Mouse (Mus musculus) cortical plate, adult 2 months (tissue): ENCODE measurements around the gene Ccdc92b. TPM values are rescaled to one million over a fixed set of nuclear protein-coding genes. Genes with fewer than 3 reads are reported as not detected.

ENCODE experiments used
- H3K27ac ChIP-seq: fragments of 200-500 bp; 2 replicates; pipeline ENCODE4 v1.5.1; 2012; ENCODE audit warnings: low read length, control low read depth, inconsistent platforms; ENCODE audit not compliant: insufficient read depth
- H3K4me1 ChIP-seq: fragments of 200-500 bp; 2 replicates; pipeline ENCODE4 v1.6.1; 2011; ENCODE audit warnings: low read length; ENCODE audit not compliant: control insufficient read depth, insufficient read depth
- H3K4me3 ChIP-seq: fragments of 200-500 bp; 2 replicates; pipeline ENCODE4 v1.5.1; 2011; ENCODE audit warnings: mild to moderate bottlenecking, low read length, control low read depth; ENCODE audit not compliant: insufficient read depth
- CTCF ChIP-seq: fragments of 200-500 bp; IDR thresholded peaks from 2 replicates; pipeline ENCODE4 v1.5.1; 2011; ENCODE audit warnings: mild to moderate bottlenecking, control low read depth, low read length; ENCODE audit not compliant: insufficient read depth; ENCODE audit errors: extremely low read depth
- POLR2A ChIP-seq: fragments of 200-500 bp; IDR thresholded peaks from 2 replicates; pipeline ENCODE4 v1.6.1; 2011; ENCODE audit warnings: mild to moderate bottlenecking, low read length, control low read depth; ENCODE audit not compliant: insufficient read depth; ENCODE audit errors: extremely low read depth
- polyA plus RNA-seq: library from polyadenylated mRNA; depleted of rRNA; stranded (reverse); fragments of >200 nt; gene quantifications from 2 replicates; pipeline ENCODE4 v1.2.3, GENCODE M21; 2012

The Ccdc92b gene
- polyA plus RNA-seq, 1 experiment: 23.1 TPM

- Histone ChIP-seq H3K4me3 (no peak overlapping the region), H3K27ac (no peak overlapping the region), H3K4me1 (peaks cover under 1% of the 10 kb centered on the region; the same call in 1 of the 2 replicates)
- TF ChIP-seq POLR2A: no peak
- no peak for TF ChIP-seq CTCF
These were observed 12.7 kb downstream of the Ccdc92b start for GRCm38 (mm10) chr11:74631880-74632789.

DNA sequence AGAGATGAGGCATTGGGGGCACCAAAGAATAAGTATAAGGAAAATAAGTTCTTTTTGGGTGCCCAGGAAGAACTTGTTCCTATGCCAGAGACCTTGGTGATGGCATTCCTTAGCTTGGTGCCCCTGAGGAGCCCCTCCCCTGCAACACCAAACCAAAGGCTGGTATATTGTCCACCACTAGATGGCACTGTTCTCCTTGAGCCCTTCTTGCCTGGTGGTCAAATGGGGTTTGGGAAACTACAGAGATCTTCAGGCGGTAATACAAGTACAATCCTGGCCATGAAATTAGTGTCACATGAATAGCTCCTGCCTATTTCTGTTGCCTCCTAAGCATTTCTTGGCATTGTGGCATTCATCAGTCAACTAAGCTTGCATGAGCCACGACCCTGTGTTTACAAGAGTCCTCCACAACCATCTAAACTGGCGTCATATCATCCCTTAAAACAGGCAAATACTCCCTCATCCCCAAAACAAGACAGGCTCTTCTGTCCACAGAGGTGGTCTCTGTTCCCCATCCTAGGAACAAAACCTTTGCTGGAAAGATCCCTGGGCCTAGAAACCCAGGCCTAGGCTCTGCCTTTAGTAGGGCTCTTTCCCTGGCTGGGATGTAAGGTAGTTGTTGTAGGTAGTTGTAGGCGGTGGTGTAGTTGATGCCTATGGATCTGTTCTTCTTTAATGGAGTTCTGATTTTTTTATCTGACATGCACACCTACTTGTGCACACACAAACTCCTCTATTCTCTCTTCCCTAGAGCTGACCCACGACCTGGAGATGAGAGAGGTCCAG, 15.3 kb downstream of the Ccdc92b start:
- no peak overlapping the region for H3K27ac ChIP-seq
- TF ChIP-seq CTCF (peak; percentile 87), POLR2A (no peak)
- H3K4me1 ChIP-seq: peaks cover 5% of the 10 kb centered on the region
- H3K4me3 ChIP-seq: no peak overlapping the region

GRCm38 (mm10) chr11:74637486-74637885, 18.1 kb downstream of the Ccdc92b start:
- H3K27ac ChIP-seq: peak overlapping the region; percentile 3; the same call in 1 of the 2 replicates
- TF ChIP-seq POLR2A (no peak), CTCF (no peak)
- peak overlapping the region; percentile 31 for H3K4me3 ChIP-seq
- H3K4me1 ChIP-seq: peaks cover 5% of the 10 kb centered on the region

DNA sequence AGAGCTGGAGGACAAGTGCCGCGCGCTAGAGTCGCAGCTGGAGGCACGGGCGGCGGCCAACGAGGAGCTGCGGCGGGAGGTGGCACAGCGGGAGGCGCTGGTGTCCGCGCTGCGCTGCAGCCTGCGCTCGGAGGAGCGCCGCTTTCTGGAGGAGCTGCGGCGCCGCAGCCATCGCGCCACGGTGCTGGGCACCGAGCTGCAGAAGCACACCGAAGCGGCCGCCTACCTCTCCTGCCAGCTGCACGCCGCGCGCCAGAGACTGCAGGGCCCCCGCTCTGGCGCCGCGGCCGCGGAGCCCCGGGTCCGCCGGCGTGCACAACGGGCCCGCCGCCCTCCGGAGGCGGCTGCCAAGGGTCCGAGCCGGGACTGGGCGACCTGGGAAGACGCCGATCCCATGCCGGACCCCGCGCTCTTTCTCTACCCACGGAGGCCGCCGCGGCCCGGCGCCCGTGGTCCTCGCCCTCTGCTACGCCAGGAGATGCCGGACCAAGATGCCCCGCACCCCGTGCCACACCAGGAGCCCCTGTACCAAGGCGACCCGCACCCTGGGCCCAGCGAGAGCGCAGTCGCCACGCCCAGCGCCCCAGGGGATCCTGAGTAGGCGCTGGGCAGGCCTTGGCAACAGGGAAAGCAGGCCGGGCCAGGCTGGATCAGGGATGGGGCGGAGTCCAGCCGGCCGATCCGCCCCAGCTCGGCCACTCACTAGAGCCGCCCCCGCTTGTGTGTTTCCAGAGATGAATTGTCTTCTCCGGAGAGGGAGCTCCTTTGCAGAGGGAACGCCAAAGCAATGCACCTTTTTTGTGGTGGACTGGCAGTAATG, 18.8 kb downstream of the Ccdc92b start:
- 0 out of 2 replicates have a peak, but pooled peaks have one; percentile 9 for TF ChIP-seq CTCF
- TF ChIP-seq POLR2A: 0 out of 2 replicates have a peak, but pooled peaks have one; percentile 39

GRCm38 (mm10) chr11:74638791-74639411, 19.5 kb downstream of the Ccdc92b start:
- TF ChIP-seq POLR2A: no peak
- peaks cover 5% of the 10 kb centered on the region for H3K4me1 ChIP-seq
- peak overlapping the region; percentile 96 for H3K27ac ChIP-seq
- peak overlapping the region; percentile 31 for H3K4me3 ChIP-seq

More for the DNA sequence above, 18.8 kb downstream of the Ccdc92b start:
- Histone ChIP-seq H3K4me1 (peaks cover 5% of the 10 kb centered on the region), H3K27ac (peak overlapping the region; percentile 96), H3K4me3 (peak overlapping the region; percentile 31)

- Histone ChIP-seq H3K27ac (no peak overlapping the region), H3K4me3 (no peak overlapping the region), H3K4me1 (peaks cover 5% of the 10 kb centered on the region)
- no peak for TF ChIP-seq CTCF
- no peak for TF ChIP-seq POLR2A
These were observed 20.2 kb downstream of the Ccdc92b start for GRCm38 (mm10) chr11:74639628-74640027.

- Histone ChIP-seq H3K4me1 (peaks cover 9% of the 10 kb centered on the region), H3K27ac (no peak overlapping the region), H3K4me3 (no peak overlapping the region)
- TF ChIP-seq POLR2A (no peak), CTCF (no peak)
These were observed 28.6 kb downstream of the Ccdc92b start for GRCm38 (mm10) chr11:74647966-74648365.

GRCm38 (mm10) chr11:74648676-74649075, 29.3 kb downstream of the Ccdc92b start:
- Histone ChIP-seq H3K4me1 (peaks cover 9% of the 10 kb centered on the region), H3K4me3 (peak overlapping the region; percentile 62), H3K27ac (peak overlapping the region; percentile 90)
- TF ChIP-seq POLR2A (no peak), CTCF (no peak)
